Mouse (Mus musculus) embryo, embryonic 10 days (tissue): Measurements from ENCODE around the gene Rrm2.
A peak's percentile ranks its signal among the peaks of the same experiment; 100 is the strongest.
"Not testable (repeated sequence)": the region's sequence is repeated elsewhere in the genome, so short reads cannot be mapped to it uniquely, and the experiment has no call there.

Experiments used
- DNase-seq: peaks from one replicate; pipeline ENCODE4 v3.0.0-alpha.2; 2015; ENCODE audit warnings: low spot score

The Rrm2 gene

DNA sequence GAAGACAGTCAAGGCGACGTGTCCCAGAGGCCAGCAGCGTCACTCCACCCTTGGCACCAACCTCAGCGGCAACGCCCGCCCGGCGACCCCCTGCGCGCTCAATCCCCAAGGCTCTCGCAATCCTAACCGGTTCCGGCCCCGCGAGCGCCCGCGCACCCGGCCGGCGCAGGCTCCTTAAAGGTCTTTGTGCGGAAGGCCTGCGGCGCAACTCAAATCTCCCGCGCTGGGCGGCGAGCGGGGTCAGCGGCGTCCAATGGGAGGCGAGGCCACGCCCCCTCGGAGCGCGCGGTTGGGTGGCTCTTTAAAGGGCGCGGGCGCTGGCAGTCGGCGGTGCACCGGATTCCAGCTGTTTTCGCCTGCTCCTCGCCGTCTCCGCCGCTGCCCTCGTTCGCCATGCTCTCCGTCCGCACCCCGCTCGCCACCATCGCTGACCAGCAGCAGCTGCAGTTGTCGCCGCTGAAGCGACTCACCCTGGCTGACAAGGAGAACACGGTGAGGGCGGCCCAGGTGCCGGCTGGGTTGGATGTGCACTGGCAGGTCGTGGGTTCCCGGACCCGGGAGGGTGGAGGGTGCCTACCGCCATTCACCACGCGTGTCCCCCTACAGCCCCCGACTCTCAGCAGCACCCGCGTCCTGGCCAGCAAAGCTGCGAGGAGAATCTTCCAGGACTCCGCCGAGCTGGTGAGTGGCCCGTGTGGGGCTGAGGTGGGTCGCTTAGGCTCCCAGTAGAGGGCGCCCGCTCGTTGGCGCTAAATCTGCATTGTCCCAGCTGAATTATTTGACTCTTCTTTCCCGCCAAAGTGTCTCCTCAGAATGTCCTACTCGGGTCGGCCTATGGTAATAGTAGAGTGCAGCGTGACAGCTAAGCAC is at the start of gene Rrm2:
Gene Rrm2, plus strand, starts transcription at position 288 of the 870 bp plus-strand sequence.
- DNase-seq = peak; percentile 98

DNA sequence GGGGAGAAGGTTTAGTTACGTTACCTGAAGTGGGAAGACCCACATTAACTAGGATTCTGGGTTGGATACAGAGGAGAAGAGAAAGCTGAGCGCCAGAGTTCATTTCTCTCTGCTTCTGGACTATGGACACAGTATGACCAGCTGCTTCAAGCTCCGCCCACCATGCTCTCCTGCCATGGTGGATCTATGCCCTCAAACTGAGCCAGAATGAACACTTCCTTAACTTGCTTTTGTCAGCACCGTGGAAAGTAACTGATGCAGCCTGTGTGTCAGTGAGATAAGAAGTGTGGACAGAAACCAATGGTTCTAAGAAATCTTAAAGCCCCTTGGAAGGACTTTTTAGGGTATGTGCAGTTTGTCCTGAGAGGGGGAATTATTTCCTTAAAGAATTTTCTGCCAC is 49.0 kb upstream of the Rrm2 start:
- no peak for DNase-seq

DNA sequence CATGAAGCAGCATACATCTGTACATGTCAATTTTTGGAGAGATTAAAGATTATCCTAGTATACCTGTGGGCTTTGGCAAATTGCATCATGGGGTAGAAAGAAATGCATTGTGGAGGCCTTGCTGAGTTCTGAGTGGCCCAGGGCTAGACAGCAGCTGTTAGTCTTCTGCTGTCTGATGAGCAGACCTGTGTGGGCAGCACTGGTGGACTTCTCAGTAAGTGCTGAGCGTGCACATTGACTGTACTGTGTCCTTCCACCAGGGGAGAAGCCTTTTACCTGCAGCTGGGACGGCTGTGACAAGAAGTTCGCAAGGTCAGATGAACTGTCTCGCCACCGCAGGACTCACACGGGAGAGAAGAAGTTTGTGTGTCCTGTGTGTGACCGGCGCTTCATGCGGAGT is 48.1 kb upstream of the Rrm2 start:
- DNase-seq = no peak

DNA sequence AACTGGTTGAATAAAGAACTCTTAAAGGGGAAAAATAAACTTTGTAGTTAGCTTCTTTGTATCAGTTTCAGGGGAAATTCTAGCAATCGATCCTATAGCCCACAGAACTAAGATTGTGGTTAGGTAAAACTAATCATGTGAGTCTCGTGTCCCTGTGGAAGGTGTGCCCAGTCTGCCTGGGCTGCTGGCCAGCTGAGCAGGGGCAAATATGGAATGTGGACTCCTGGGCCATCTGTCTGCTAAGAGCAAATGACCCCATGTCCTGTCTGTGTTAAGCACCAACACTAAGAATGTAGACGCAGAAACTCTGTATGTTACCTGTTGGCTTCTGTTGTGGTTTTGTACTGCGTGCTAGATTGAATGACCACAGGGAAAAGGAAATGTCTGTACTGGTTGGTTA is 46.9 kb upstream of the Rrm2 start:
- DNase-seq = no peak

DNA sequence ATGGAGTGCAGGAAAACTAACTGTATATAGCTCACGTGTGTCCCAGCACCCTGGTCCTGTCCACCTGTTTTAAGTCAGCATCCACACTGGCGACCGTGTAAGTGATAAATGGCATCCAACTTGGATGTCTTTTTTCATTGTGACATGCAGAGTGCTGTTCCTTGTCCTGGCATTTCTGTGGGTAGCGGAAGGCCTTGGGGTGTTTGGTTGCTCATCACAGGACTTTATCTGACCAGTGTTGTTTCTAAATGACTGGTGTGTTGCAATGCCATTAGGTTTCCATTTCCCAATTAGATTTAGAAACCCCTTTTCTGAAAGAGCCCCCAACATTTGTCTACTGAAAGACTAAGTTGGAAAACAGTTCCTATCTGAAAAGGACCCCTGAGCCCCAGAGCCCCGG is 45.9 kb upstream of the Rrm2 start:
- DNase-seq = no peak

DNA sequence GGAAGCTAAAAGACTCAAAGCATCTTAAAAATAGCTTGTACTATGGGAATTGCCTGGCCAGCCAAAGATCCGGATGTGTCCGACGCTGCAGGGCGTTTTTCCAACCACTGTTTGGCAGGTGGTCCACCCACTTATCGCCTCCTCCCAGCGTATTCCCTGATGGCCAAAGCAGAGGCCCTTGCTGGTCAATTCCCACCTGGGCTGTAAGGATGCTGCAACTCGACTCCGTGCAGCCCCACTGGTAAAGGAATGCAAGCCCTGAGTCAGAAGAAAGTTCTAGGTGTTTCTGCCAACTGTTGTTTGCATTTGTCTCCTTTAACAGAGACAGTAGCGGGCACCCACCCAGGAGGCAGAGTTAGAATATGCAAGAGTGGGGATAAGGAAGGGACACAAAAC is 27.9 kb upstream of the Rrm2 start:
- no peak for DNase-seq

DNA sequence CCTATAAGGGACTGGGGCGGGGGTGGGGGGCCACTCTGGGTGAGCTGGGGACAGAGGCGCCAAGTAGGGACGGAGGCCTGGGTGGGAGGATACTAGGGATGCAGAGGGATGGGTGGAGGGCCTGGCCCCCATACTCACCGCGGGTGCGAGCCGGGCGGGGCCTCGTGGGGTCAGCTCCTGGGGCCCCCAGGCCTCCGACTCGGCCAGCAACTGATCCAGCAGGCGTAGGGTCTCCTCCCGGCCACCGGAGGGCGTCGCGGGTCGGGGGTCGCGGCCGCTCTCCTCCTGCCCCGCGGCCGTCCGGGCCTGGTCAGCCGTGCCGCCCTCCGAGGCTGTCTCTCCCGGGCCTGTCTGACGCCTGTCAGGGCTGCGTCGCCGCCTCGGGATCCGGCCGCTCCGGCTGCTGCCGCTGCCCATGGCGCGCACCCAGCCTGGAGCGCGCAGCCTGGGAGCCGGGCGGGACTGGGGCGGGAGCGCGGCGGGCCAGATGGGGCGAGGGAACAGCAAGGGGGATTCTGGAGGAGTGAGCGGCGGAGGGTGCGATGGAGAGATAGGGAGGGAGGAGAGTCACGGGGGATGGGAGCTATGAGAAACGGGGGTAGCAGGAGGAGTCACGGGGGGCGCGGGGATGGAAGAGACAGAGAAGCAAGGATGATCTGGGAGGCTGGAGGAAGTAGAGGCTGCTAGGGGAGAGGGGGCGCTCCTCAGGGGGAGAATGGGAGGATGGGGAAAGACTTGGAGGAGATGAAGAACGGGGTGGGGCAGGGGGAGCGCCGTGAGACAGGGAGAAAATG is 27.4 kb upstream of the Rrm2 start:
- peak; percentile 61 for DNase-seq

DNA sequence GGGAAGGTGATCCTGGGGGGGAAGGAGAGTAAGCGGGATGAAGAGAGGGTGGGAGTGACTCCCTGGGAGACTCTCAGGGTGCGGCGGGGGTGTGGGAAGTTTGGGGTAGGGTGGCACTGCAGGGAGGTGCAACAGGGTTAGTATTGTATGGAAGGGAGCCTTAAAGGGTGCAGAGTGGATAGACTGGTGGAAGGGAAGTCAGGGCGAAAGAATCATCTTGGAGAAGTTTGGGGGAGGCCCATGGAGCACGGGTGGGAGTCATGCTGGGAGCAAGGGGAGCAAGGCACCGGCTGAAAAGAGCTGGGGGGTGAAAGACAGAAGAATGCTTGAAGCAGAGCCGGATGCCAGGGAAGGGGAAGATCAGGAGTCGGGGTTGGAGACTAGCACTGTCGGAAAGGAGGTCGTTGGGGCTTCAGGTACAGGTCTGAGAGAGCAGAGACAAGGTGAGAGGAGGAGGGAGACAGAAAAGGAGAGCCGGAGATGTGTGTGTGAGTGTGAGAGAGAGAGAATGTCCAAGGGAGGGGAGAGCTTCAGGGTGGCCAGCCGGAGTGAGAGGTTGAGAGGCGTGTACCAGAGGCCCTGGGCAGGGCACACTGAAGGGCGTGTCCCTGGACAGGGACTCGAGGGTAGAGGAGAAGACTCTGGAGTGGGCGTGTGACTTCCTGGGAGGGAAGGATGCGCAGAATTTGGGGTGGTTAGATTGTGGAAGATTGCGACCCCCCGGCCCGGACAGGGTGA is 26.6 kb upstream of the Rrm2 start, which contains the start of gene Cys1:
Gene Cys1, minus strand, starts transcription at position 528 of the 738 bp plus-strand sequence.
- no peak for DNase-seq

DNA sequence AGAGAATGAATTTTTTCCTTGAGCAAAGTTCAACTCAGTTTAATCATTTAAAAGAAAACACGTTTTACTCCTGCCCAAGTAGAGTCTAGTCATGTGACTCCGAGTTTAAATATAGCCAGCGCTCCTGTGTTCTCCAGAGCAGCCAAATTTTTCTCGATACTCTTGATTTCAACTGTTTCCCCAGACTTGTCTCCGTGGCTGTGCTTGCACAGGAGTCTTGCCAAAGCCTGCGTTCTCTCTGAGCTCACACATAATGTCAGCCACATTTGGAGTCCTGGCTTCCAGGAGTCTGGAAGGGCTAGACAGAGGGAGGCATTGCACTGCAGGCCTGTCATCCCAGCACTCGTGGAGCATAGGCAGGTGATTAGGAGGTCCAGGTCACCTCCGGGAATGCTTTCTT is 25.5 kb upstream of the Rrm2 start:
- DNase-seq = no peak

DNA sequence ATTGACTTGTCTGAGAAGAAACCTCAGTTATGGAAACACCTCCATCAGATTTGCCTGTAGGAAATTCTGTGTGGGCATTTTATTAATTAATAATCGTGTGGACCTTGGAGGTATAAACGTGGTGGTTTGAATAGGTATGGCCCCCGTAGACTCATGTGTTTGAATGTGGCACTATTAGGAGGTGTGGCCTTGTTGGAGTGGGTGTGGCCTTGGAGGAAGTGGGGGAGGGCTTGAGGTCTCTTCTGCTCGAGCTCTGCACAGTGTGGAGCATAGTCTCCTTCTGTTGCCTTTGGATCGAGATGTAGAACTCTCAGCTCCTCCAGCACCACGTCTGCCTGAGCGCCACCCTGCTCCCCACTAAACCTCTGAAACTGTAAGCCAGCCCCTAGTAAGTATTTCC is 24.6 kb upstream of the Rrm2 start:
- DNase-seq = no peak

DNA sequence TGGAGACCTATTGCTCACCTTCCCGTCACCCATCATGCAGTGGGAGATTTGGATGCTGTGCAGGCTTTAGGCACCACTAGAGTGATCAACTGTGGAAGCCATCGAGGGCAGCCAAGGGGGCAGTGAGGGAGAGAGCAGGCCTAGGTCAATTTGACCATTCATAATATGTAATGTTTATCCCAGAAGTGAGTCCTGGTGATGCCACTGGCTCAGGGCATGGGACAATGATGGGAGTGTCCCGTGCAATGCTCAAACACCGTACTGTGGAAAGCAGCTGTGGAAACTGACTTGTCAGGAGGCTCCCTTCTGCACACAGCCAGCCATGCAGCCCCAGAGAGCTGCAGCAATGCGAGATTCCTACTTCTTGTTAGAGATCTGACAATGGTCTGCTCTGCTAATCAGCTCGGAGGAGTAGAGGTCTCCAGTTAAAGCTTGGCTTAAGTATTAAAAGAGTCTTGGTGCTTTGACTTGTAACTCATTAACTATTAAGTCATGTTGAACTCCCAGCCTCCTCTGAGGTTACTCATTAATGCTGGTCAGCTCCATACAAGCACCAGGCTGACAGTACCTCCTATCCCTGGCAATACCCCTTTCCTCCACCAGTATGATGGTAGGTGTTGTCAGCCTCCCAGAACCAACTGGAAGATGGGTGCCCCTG is 21.9 kb upstream of the Rrm2 start:
- DNase-seq = no peak

DNA sequence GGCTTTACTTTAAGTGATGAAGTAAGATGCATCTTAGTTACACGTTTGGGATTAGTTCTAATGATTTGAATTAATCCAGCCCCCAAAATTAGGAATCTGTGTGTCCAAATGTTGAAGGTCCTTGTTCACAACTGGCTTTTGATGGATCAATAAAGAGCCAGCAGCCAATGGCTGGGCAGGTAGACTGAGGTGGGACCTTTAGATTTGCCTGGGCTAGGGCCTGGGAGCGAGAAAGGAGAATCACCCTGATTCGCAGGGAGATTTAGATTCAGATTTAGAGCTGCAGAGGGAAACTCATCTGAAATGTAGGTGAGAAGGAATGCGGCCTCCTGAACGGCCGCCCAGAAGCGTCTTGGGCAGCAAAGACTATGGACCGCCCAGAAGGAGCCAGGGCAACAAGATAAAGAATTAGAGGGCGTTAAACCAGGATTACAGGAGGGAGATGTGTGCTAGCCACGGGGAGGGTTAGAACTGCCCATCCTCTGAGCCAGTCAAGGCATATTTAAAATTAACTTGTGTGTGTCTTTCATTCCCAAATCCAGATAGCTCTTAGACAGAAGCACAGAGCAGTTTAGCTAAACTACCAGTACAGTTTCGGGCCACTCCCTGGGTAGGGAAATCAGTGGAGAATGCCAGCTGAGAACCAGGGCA is 21.2 kb upstream of the Rrm2 start:
- no peak for DNase-seq

DNA sequence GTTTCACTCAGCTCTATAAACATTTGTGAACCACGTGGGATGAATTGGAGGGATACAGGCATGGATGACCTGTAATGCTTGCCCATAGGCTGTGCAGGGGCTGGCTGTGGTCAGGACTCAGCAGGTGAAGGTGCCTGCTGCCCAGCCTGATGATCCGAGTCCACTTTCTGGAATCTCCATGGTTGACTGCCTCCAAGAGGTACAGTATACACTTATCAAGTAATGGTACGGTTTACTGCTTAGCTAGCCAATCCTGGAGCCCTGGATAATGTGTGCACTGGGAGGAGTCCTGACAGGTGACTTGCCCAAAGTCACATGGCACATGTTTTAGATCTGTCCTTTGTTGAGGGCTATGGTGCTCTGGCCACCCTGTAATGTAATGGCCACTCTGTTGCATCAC is 17.7 kb upstream of the Rrm2 start:
- no peak for DNase-seq

DNA sequence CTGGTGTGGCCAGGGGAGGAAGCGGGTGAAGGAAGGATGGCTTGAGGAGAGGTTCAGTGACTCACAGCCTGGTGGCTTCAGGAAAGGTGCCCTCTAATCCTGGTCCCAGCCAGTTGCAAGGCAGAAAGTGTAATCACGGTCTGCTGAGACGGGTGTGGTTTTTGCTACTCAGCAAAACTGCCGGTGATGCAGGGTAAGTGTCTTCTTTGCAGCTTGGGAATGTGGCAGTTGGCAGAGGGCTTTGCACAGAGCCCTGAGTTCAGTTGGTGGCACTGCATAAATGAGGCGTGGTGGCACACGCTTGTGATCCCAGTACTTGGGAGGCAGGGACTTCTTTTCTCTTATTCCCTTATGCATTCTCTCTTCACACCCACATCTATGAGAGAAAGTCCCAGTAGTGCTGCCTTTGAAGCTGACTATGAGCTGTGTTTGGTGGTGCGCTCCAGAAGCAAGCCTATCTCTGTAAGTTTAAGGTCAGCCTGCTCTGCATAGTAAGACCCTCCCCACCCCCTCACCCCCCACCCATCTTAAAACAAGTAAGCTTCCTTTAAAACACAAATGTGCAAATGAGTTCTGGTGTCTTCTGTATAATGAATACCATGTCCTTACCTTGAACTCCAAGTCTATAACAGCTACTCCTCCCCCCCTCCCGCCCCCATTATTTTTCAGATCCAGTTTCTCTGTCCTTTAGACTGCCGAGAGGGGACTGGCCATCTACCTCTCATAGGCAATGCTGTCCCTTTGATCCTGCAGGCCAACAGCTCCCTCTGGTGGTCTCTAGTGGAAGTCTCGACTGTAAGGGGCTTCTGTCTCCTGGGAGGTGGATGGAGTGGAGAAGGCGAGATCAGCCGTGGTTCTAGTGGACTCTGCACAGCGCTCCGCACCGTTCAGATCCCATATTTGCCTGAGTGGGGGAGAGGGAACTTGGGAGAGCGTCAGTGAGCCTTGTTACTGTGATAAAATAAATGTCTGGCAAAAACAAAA is 11.2 kb upstream of the Rrm2 start:
- peak; percentile 92 for DNase-seq

DNA sequence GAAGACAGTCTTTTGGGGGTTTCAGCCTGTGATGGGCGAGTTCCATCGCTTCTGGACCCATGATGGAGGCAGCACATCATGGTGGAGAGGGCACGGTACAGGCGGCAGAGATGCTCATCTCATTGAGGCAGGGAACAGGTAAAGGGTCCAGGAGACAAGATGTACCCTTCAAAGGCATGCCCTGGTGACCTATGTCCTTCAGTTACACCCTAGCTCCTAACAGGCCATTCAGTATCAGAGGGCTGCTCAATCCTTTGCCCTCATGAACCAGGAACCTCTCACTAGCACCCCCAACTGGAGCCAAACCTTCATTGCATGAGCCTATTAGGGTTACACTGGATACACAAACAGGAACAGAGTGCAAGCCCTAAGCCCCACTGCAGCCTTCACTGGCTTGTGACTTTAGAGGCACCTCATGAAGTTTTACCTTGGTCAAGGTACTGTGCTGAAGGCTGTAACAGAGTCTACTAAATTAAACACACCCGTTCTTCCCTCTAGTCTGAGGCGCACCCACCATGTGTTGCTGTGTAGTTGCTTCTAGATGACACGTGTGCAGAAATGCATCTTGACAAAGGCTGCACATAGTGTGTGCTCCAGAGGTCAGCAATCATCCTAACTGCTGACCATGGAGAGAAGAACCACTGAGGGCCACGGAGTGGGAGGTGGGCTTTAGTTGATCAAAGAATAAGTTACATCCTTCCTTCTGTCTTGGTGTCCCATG is 10.4 kb upstream of the Rrm2 start:
- DNase-seq = no peak

DNA sequence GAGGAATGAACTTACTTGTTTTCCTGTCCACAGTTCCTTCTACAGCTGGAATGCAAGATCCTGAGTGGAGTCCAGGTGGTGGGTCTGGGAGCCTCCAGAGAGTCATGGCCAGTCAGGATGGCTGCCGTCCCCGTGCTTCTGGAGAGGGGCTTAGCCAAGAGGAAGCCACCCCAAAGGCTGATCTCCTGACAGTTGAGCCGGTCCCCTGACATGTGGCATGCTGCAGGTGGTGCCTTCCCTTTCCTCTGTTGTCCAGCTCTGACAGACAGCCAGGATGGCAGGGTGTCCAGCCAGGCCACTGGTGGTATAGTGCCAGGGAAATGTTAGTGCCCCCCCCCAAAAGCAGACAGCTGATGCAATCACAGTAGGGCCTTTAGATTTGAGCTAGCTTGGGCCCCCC is 9.5 kb upstream of the Rrm2 start:
- no peak for DNase-seq

DNA sequence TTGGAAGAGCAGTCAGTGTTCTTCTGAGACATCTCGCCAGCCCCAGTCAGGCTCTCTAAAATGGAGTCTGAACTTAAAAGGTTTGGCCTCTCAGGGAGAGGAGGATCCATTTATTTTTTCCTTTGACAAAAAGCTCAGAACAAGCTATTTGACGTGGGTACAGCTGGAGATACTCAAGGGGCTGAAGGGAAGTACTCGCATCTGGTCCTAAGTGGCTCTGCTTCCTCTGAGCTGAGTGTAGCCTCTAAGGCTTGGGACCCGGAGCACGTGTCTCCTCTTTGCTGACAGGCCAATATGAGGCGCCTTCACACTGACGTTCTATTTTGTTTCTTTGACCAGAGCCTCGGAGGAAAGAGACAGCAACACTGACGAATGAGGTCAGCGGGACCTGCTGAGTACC is 8.5 kb upstream of the Rrm2 start:
- DNase-seq = no peak

DNA sequence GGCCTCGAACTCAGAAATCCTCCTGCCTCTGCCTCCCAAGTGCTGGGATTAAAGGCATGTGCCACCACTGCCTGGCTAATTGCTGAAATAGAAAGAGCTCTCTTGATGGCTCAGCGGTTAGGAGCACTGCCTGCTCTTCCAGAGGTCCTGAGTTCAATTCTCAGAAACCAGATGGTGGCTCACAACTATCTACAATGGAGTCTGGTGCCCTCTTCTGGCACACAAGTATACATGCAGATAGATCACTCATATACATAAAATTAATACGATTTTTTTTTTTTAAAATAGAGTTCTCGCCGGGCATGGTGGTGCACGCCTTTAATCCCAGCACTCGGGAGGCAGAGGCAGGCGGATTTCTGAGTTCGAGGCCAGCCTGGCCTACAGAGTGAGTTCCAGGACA is 6.4 kb upstream of the Rrm2 start:
- DNase-seq = not testable (repeated sequence)

DNA sequence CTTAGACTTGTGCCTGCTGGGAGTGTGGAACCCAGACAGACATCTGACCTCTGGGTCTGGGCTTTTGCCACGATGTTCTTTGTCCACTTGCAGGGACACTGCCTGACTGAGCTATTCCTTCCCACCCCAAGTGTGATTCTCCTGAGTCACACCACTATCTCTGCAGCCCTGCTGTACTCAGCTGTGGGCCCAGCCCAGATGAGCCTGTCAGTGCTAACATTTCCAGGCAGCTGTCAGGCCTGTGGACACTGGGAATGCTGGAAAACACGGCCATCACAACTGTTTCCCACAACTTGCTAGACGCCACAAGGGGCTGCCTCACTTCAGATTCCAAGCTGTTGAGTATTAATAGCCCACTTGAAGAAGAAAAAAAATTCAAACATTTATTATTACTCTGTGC is 5.0 kb upstream of the Rrm2 start:
- DNase-seq = no peak
